Mouse (Mus musculus) limb, embryonic 15.5 days (tissue): ENCODE measurements around the gene Tmprss13. TPM values are rescaled to one million over a fixed set of nuclear protein-coding genes. Genes with fewer than 3 reads are reported as not detected.
A peak's percentile ranks its signal among the peaks of the same experiment; 100 is the strongest.

Source experiments
- ATAC-seq: fragments of 200-750 bp; cut with Nextera tagmentation; 2 replicates; pipeline ENCODE4 v1.8.0; 2017; ENCODE audit warnings: low read depth, moderate TSS enrichment; ENCODE audit not compliant: insufficient number of reproducible peaks, low FRiP score, low TSS enrichment
- H3K27ac ChIP-seq: fragments of 300-500 bp; sonication (generic); 2 replicates; pipeline ENCODE4 v1.5.1; 2015; ENCODE audit warnings: moderate library complexity, mild to moderate bottlenecking, inconsistent platforms
- H3K27me3 ChIP-seq: fragments of 300-500 bp; sonication (generic); 2 replicates; pipeline ENCODE4 v1.6.1; 2015; ENCODE audit warnings: inconsistent platforms
- H3K36me3 ChIP-seq: fragments of 300-500 bp; sonication (generic); 2 replicates; pipeline ENCODE4 v1.6.1; 2015; ENCODE audit warnings: inconsistent platforms
- H3K4me1 ChIP-seq: fragments of 300-500 bp; sonication (generic); 2 replicates; pipeline ENCODE4 v1.6.1; 2015; ENCODE audit warnings: inconsistent platforms
- H3K4me2 ChIP-seq: fragments of 300-500 bp; sonication (generic); 2 replicates; pipeline ENCODE4 v1.6.1; 2015; ENCODE audit warnings: mild to moderate bottlenecking, inconsistent platforms
- H3K4me3 ChIP-seq: fragments of 300-500 bp; sonication (generic); 2 replicates; pipeline ENCODE4 v1.5.1; 2015; ENCODE audit warnings: mild to moderate bottlenecking, inconsistent platforms
- H3K9ac ChIP-seq: fragments of 300-500 bp; sonication (generic); 2 replicates; pipeline ENCODE4 v1.6.1; 2015; ENCODE audit warnings: inconsistent platforms
- H3K9me3 ChIP-seq: fragments of 300-500 bp; sonication (generic); 2 replicates; pipeline ENCODE4 v1.6.1; 2016; ENCODE audit warnings: inconsistent platforms
- WGBS: fragments of 180-500 bp; shearing (Covaris S2); methylation state at CpG from one replicate; pipeline ENCODE4 v1.1.7; 2015; 5-methylcytosine and 5-hydroxymethylcytosine counted together
- polyA plus RNA-seq: library from polyadenylated mRNA; unstranded; fragments of >200 nt; fragmentation: Nextera tagmentation; extraction: Ambion mirVana; gene quantifications from 2 replicates; pipeline ENCODE4 v1.2.1, GENCODE M21; 2015

The Tmprss13 gene
- polyA plus RNA-seq: 14.6 and 14.7 TPM in 2 replicates

DNA sequence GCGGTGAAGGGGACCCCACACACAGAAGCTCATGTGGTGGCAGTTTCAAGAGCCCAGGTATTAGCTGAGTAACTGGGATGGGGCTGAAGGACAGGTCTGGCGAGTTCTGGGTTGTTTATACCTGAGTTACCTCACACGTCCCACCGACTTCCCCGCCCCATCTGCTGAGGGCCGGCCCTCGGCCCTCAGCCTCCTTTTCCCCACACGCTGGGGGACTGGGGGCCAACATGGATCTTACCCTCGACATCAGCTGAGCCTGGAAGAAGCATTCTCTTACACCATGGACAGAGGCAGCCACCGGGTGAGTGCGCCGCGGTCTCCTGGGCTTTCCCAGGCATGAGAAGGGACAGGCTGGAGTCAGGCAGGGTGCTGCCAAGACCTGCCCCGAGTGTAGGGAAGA is at the start of gene Tmprss13:
Gene Tmprss13 (plus strand): TSS at position 246 of the 400 bp plus-strand sequence.
- Histone ChIP-seq H3K27me3 (0 out of 2 replicates have a peak, but pooled peaks cover 23% of the 10 kb centered on the region), H3K36me3 (no peaks in the 10 kb centered on the region), H3K9ac (no peak within 1 kb of the TSS), H3K9me3 (no peaks in the 10 kb centered on the region), H3K4me1 (peaks cover 13% of the 10 kb centered on the region), H3K4me2 (no peak within 1 kb of the TSS), H3K27ac (no peak within 1 kb of the TSS), H3K4me3 (peak within 1 kb of the TSS; percentile 22)
- ATAC-seq: no peak
- WGBS: 15% methylated on average over 14 of the region's 14 CpGs

DNA sequence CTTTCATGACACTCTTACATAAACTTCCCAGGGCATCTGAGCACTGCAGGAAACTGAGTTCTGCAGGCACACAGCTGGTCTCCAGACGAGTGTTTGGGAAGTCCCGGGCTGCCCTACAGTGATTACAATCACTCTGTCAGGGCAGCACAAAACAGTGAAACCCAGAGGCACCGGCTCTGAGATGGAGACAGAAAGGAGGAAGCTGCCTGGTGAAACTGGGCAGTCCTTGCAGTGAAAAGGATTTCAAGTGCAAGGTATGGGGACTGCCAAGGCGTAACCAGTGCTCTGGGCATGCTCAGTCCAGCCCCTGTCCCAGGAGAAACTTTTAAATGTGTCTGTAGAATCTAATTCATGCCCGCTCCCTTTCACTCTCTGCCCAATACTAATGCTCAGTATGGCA is 46.7 kb upstream of the Tmprss13 start:
- no peak for ATAC-seq
- Histone ChIP-seq H3K27ac (no peak overlapping the region), H3K27me3 (peaks cover 43% of the 10 kb centered on the region), H3K36me3 (no peaks in the 10 kb centered on the region), H3K4me3 (no peak overlapping the region), H3K9me3 (no peaks in the 10 kb centered on the region), H3K4me1 (peaks cover 10% of the 10 kb centered on the region), H3K4me2 (no peak overlapping the region), H3K9ac (no peak overlapping the region)
- 38% methylated on average over 5 of the region's 5 CpGs for WGBS

DNA sequence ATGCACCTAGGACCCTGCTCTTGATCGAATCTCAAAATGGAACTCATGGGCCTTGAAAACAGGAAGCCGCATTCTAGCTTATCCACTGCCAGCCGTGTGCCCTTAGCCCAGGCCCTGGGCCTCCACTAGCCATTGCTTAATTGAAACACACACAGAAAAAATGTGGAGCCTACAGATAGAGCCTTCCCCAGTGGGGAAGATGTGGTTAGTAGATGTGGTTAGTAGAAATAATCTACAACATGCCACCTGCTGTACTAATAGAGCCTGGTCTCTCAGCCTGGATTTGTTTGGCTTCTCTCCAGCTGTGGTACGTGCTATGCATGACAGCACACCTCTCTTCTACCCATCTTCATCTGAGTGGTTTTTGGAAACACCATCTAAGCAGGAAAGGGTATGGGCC is 44.7 kb upstream of the Tmprss13 start:
- ATAC-seq: no peak
- no peak overlapping the region for H3K27ac ChIP-seq
- H3K4me3 ChIP-seq: no peak overlapping the region
- no peaks in the 10 kb centered on the region for H3K36me3 ChIP-seq
- 89% methylated on average over 4 of the region's 4 CpGs for whole genome bisulfite sequencing
- no peaks in the 10 kb centered on the region for H3K9me3 ChIP-seq
- no peak overlapping the region for H3K9ac ChIP-seq
- 0 out of 2 replicates have a peak, but pooled peaks cover 1% of the 10 kb centered on the region for H3K4me1 ChIP-seq
- no peak overlapping the region for H3K4me2 ChIP-seq
- peaks cover 24% of the 10 kb centered on the region for H3K27me3 ChIP-seq

DNA sequence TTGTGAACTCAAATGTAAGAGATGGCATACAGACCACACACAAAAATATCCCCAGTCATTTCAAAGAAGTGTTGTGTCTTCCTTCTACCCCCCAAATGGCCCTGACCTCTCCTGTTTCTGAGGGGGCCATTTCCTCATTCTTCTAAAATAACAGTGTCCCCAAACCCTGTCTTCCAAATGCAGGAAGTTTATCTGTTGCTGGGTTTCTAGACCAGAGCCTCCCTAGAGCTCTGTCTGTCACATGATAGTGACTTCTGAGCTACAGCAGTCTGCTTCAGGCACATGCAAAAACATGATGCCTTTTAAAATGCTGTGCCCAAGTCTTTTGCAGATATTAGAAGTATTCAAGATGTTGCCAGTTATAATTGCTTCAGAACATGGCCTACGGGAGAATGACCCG is 44.3 kb upstream of the Tmprss13 start:
- ATAC-seq: no peak
- no peaks in the 10 kb centered on the region for H3K4me1 ChIP-seq
- WGBS: 87% methylated on average over 2 of the region's 2 CpGs

DNA sequence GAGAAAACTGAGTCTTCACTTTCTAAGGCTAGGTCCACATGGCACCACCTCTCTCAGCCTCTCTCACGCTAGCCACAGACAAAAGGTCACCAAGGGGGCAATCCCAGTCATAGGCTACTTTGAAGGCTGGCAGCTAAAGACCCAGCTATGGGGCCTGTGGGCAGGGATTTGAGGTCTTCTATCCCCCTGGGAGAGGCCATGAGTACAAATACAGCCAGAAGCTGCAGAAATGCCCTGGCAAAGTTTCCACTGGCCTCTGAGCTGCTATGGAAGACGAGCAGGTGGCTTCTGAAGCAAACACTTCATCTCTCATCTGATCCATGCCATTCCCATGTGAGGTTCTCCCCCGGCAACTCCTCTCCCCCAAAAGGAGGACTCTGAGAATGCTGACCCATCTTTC is 38.8 kb upstream of the Tmprss13 start:
- ATAC-seq: no peak
- H3K36me3 ChIP-seq: no peaks in the 10 kb centered on the region
- H3K27me3 ChIP-seq: no peaks in the 10 kb centered on the region
- H3K4me1 ChIP-seq: no peaks in the 10 kb centered on the region
- no peaks in the 10 kb centered on the region for H3K9me3 ChIP-seq
- no peak overlapping the region for H3K9ac ChIP-seq
- 70% methylated on average over 3 of the region's 3 CpGs for whole genome bisulfite sequencing
- H3K27ac ChIP-seq: no peak overlapping the region
- H3K4me3 ChIP-seq: no peak overlapping the region
- H3K4me2 ChIP-seq: no peak overlapping the region

More for the DNA sequence above, 44.3 kb upstream of the Tmprss13 start:
- Histone ChIP-seq H3K36me3 (no peaks in the 10 kb centered on the region), H3K9me3 (no peaks in the 10 kb centered on the region), H3K4me2 (no peak overlapping the region), H3K27ac (no peak overlapping the region), H3K4me3 (no peak overlapping the region), H3K9ac (no peak overlapping the region), H3K27me3 (peaks cover 20% of the 10 kb centered on the region)

DNA sequence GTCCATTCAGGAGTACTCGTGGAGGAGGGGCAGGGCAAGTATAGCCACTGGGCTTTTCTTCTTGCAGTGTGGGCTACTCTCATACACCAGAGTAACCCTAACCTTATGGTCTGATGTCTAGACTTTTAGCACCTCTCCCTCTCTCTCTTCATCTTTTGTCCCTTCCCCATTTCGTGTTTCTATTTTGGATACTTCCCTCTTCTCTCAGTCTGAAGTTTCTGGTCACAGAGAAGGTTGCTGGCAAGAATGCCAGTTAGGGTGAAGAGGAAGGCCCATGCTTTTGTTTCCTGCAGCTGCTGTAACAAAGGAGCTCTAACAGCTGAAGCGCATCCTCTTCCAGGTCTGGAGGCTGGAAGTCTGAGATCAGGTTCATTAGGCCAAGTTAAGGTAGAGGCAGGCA is 38.0 kb upstream of the Tmprss13 start:
- 81% methylated on average over 3 of the region's 3 CpGs for WGBS
- no peak overlapping the region for H3K4me3 ChIP-seq
- no peak overlapping the region for H3K9ac ChIP-seq
- H3K9me3 ChIP-seq: no peaks in the 10 kb centered on the region
- H3K4me1 ChIP-seq: no peaks in the 10 kb centered on the region
- no peaks in the 10 kb centered on the region for H3K36me3 ChIP-seq
- no peak overlapping the region for H3K4me2 ChIP-seq
- no peak overlapping the region for H3K27ac ChIP-seq
- ATAC-seq: no peak
- no peaks in the 10 kb centered on the region for H3K27me3 ChIP-seq

DNA sequence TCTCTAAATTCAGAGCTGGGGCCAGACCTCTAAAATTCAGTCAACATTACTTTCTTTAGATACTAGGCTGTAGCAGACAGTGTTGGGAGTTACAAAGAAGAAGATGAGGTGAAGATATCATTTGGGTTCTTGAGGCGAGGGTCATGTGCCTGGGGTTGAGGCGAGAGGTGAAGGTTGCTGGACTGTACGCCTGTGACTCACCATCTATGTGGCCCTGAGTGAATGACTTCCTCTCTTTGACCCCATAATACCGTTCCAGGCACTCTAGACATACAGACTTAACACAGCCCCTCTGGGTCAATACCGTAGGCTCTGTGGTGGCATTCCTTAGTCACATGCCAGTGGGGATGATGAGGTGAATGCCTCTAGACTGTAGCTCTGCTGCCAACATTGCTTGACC is 36.4 kb upstream of the Tmprss13 start:
- Histone ChIP-seq H3K36me3 (no peaks in the 10 kb centered on the region), H3K27ac (no peak overlapping the region), H3K4me3 (no peak overlapping the region), H3K4me1 (no peaks in the 10 kb centered on the region), H3K27me3 (no peaks in the 10 kb centered on the region), H3K9me3 (no peaks in the 10 kb centered on the region), H3K4me2 (no peak overlapping the region), H3K9ac (no peak overlapping the region)
- 80% methylated on average over 5 of the region's 5 CpGs for WGBS
- no peak for ATAC-seq

DNA sequence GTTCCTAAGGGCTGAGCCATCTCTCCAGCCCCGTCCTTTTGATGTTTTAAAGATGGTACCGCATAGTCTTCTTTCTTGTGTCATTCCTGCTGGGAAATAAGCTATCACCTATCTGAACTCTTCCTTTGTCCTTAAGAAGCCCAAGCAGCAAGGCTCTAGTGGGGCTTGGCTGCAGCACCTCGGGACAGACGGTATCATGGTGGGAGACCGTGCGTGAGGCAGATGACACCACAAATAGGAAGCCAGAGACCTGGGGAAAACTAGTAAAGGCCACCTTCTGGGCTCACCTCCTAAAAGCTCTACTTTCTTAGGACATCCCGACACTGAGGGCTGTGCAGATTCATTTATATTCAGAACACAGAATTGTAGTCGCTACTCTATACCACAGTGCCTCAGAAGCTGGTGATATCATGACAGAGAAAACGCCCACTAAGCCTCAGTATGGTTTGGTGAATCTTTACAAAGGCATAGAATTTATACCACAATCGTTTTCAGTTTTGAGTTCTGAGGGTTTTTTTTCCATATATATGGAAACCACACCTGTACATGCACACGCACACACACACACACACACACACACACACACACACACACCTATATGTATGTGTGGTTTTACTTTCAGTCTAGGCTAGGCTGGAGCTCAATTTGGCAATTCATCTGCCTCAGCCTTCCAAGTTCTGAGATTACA is 27.3 kb upstream of the Tmprss13 start:
- H3K9ac ChIP-seq: no peak overlapping the region
- H3K4me2 ChIP-seq: no peak overlapping the region
- H3K27me3 ChIP-seq: no peaks in the 10 kb centered on the region
- H3K36me3 ChIP-seq: no peaks in the 10 kb centered on the region
- no peaks in the 10 kb centered on the region for H3K9me3 ChIP-seq
- ATAC-seq: no peak
- no peak overlapping the region for H3K27ac ChIP-seq
- no peak overlapping the region for H3K4me3 ChIP-seq
- WGBS: 85% methylated on average over 11 of the region's 11 CpGs
- H3K4me1 ChIP-seq: no peaks in the 10 kb centered on the region

DNA sequence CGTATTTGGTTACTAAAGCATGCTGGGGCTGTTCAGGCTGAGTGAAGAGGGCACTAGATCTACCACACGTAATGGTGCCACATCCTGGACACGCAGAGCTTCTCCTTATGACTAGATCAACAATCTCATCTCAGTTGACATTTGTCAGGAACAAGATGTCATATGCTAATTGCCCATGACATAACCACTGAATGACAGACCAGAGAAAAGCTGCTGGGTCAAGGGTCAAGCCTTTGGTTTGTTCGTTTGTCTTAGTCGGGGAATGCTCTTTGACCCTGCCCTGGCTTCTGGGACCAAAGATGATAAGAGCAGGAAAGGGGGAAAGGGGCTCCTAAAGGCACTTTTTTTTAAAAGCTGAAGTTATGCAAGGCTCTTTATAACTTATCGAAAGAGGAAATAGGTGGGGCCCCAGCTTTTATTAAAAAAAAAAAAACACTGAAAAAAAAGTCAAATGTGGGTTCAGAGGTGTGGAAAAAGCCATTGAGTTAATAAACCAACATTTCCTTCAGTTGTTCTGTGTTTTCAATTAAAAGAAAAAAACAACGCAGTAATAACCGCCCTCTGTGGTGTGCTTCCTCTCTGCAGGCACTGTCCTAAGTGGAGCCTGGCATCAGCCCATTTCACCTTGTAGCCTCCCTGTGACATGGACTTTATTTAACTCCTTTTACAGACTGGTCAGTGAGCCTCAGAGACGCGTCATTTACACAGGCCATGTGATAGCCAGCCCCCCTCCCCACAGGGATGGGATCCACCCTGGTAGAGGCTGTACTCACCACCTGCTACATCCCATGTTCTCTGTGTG is 24.5 kb upstream of the Tmprss13 start:
- no peak overlapping the region for H3K4me3 ChIP-seq
- 44% methylated on average over 10 of the region's 10 CpGs for WGBS
- no peak overlapping the region for H3K9ac ChIP-seq
- H3K4me1 ChIP-seq: no peaks in the 10 kb centered on the region
- no peaks in the 10 kb centered on the region for H3K36me3 ChIP-seq
- no peak overlapping the region for H3K27ac ChIP-seq
- H3K9me3 ChIP-seq: no peaks in the 10 kb centered on the region
- ATAC-seq: no peak
- H3K4me2 ChIP-seq: no peak overlapping the region
- no peaks in the 10 kb centered on the region for H3K27me3 ChIP-seq

DNA sequence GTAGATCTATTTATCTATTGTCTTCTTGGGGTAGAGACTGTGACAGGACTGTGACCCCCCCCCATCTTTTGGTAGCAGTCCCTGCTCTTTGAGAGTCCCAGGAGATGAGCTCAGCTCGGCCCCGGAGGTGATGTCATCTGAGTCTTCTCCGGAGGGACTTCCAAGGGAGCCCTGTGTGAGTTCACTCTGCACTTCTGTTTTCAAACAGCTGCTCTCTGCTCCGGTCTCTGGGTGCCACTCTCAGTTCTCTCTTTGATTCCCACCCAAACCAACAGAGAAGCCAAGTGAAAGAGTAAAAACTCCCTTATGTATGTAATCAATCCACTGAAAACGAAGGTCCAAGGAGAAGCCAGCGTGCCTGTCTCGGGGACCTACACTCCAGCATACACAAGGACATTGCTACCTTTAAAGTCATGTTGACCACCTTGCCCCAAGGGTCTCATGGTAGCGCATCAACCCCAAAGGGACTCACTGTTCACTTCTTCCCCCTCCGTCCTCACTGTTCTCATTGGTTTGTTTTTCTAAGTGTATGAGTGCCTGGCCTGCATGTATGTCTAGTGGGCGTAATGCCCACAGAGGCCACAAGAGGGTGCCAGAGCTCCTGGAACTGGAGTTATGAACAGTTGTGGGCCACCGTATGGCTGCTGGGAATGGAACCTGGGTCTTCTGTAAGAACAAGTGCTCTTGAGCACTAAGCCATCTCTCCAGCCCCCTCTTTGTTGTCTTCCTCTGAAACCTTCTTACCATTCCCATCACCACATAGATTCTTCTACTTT is 19.5 kb upstream of the Tmprss13 start:
- no peak overlapping the region for H3K4me2 ChIP-seq
- no peak overlapping the region for H3K4me3 ChIP-seq
- no peak overlapping the region for H3K27ac ChIP-seq
- H3K4me1 ChIP-seq: peaks cover 11% of the 10 kb centered on the region; the same call in 1 of the 2 replicates
- no peaks in the 10 kb centered on the region for H3K9me3 ChIP-seq
- H3K9ac ChIP-seq: no peak overlapping the region
- no peak for ATAC-seq
- WGBS: 72% methylated on average over 11 of the region's 11 CpGs
- H3K27me3 ChIP-seq: no peaks in the 10 kb centered on the region
- no peaks in the 10 kb centered on the region for H3K36me3 ChIP-seq

DNA sequence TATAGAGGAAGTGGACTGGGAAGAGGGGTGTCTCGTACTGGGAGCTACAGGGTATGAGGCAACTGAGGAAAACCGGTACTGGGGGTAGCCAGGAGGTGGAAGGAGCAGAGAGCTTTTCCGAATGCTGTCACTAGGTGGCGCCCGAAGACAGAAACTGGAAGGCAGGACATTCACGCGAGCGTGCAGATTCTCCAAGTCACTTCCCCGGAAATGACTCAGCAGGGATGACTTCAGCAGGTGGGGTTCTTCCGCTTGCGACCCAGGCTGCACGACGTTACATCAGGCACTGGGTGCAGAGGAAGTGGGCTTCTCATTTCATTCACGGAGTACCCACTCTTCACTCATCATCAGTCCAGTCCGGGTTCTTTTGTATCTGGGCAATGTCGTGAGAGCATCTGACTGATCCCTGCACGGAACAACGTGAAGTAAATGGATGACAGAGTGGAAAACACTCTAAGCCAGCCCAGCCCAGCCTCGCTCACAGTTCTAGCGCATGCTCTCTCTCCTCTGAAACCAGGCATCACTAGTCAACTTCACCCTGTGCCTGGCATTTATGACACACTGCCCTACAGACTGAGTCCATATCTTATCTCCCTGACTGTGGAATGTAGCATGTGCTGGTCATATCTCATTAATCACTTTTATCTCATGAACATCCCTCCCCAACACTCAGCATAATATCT is 18.3 kb upstream of the Tmprss13 start:
- H3K4me1 ChIP-seq: peaks cover 11% of the 10 kb centered on the region; the same call in 1 of the 2 replicates
- H3K9me3 ChIP-seq: no peaks in the 10 kb centered on the region
- no peak overlapping the region for H3K27ac ChIP-seq
- ATAC-seq: peak; percentile 75
- peak overlapping the region; percentile 17; the same call in 1 of the 2 replicates for H3K9ac ChIP-seq
- H3K4me2 ChIP-seq: peak overlapping the region; percentile 50
- WGBS: 14% methylated on average over 20 of the region's 20 CpGs
- no peaks in the 10 kb centered on the region for H3K27me3 ChIP-seq
- H3K4me3 ChIP-seq: peak overlapping the region; percentile 36
- H3K36me3 ChIP-seq: no peaks in the 10 kb centered on the region
